Mouse (Mus musculus) midbrain, embryonic 13.5 days (tissue): ENCODE measurements around the gene Fzr1. TPM values are rescaled to one million over a fixed set of nuclear protein-coding genes. Genes with fewer than 3 reads are reported as not detected.

Experiments
- ATAC-seq: fragments of 200-750 bp; cut with Nextera tagmentation; 2 replicates; pipeline ENCODE4 v1.8.0; 2017; ENCODE audit warnings: mild to moderate bottlenecking, moderate TSS enrichment, moderate library complexity
- H3K27ac ChIP-seq: fragments of 300-500 bp; sonication (generic); 2 replicates; pipeline ENCODE4 v1.5.1; 2015; ENCODE audit warnings: inconsistent platforms, mild to moderate bottlenecking, moderate library complexity
- H3K27me3 ChIP-seq: fragments of 300-500 bp; sonication (generic); 2 replicates; pipeline ENCODE4 v1.6.1; 2015; ENCODE audit warnings: mild to moderate bottlenecking, inconsistent platforms
- H3K36me3 ChIP-seq: fragments of 300-500 bp; sonication (generic); 2 replicates; pipeline ENCODE4 v1.6.1; 2015; ENCODE audit warnings: mild to moderate bottlenecking, inconsistent platforms
- H3K4me1 ChIP-seq: fragments of 300-500 bp; sonication (generic); replicated peaks from 2 replicates; pipeline ENCODE4 v1.6.1; 2015; ENCODE audit warnings: inconsistent platforms
- H3K4me2 ChIP-seq: fragments of 300-500 bp; sonication (generic); replicated peaks from 2 replicates; pipeline ENCODE4 v1.6.1; 2015; ENCODE audit warnings: moderate library complexity, mild to moderate bottlenecking, inconsistent platforms
- H3K4me3 ChIP-seq: fragments of 300-500 bp; sonication (generic); replicated peaks from 2 replicates; pipeline ENCODE4 v1.5.1; 2015; ENCODE audit warnings: mild to moderate bottlenecking, inconsistent platforms
- H3K9ac ChIP-seq: fragments of 300-500 bp; sonication (generic); replicated peaks from 2 replicates; pipeline ENCODE4 v1.6.1; 2015; ENCODE audit warnings: mild to moderate bottlenecking, inconsistent platforms
- H3K9me3 ChIP-seq: fragments of 300-500 bp; sonication (generic); 2 replicates; pipeline ENCODE4 v1.6.1; 2016; ENCODE audit warnings: mild to moderate bottlenecking, inconsistent platforms
- WGBS: fragments of 180-500 bp; shearing (Covaris S2); methylation state at CpG from one replicate; pipeline ENCODE4 v1.1.7; 2015; 5-methylcytosine and 5-hydroxymethylcytosine counted together
- polyA plus RNA-seq: library from polyadenylated mRNA; unstranded; fragments of >200 nt; fragmentation: Nextera tagmentation; extraction: Ambion mirVana; gene quantifications from 2 replicates; pipeline ENCODE4 v1.2.1, GENCODE M21; 2015

Gene Fzr1
- polyA plus RNA-seq, 1 experiment from 2014 or later = 133 TPM

DNA sequence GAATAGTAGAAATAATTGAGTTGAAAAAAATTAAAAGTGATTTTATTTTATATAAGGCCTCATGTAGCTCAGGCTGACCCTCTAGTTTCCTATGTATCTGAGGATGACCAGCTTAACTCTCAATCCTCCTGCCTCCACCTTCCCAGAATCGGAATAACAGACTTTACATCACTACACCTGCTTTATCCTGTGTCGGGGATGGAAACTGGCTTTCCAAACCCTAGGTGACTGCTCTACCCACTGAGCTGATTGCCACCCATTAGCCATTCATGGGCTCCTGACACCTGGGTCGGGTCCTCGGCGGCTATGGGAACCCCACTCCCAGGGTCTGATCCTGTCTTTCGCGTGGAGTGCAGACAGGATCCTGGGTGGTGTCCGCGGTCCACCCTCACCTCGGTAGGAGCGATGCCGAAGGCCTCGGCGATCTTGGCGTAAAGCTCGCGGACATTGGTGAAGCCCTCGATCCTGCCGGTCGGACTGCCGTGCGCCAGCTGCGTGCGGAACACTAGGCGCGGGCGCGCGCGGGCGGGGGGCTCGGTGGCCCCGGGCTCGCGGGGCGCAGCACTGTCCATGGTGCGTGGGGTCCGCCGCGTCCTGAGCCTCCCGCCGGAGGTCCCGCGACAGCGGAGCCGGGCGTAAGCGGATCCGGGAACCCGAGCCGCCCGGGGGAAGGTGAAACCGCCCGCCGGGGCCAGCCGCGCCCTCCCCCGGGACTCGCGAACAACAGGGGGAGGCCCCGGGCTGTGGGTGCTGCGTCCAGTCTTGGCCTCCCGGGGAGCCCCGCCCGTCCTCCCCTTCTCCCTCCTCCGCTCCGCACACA is 35.4 kb downstream of the Fzr1 start, which contains the start of gene Gipc3:
Gipc3 (minus strand) TSS at position 581 of the 820 bp plus-strand sequence.
- Histone ChIP-seq H3K9ac (peak within 1 kb of the TSS; percentile 66), H3K27me3 (peaks cover 79% of the 10 kb centered on the region), H3K36me3 (peaks cover 4% of the 10 kb centered on the region; the same call in 1 of the 2 replicates), H3K27ac (no peak within 1 kb of the TSS), H3K4me2 (peak within 1 kb of the TSS; percentile 64), H3K9me3 (no peaks in the 10 kb centered on the region), H3K4me1 (peaks cover 18% of the 10 kb centered on the region), H3K4me3 (peak within 1 kb of the TSS; percentile 42)
- ATAC-seq = 0 out of 2 replicates have a peak, but pooled peaks have one; percentile 7
- WGBS = 4% methylated on average over 63 of the region's 67 CpGs

DNA sequence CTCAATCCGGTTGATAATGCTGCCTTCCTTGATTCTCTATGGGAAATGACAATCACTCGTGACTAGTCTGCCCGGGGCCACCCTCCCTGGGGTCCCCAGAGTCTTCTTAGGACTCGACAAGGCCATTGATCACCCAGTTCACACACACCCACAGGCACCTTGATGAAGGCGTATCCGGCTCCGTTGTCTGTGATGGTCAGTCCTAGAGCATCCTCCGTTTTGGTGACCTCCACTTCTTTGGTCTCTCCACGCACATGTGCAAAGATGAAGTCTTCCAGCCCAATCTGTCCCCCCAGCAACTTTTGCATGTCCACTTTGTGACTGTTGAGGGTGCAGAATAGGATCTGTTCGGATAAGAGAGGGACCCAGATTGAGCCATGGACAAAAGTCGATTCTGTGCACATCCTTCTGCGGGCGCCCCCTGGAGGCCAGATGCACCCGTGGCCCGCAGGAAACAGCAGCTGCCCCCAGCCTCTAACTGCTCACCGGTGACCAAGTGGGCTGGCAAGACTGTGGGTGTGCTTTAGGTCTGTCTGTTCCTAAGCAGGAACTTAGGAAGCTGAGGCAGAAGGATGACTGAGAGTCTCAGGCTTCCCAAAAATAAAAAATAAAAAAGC is 36.9 kb downstream of the Fzr1 start:
- no peak for ATAC-seq
- Histone ChIP-seq H3K36me3 (no peaks in the 10 kb centered on the region), H3K27ac (no peak overlapping the region), H3K4me2 (no peak overlapping the region), H3K9ac (no peak overlapping the region), H3K27me3 (peaks cover 73% of the 10 kb centered on the region), H3K4me1 (peaks cover 10% of the 10 kb centered on the region), H3K9me3 (no peaks in the 10 kb centered on the region), H3K4me3 (no peak overlapping the region)
- WGBS = 31% methylated on average over 16 of the region's 16 CpGs

DNA sequence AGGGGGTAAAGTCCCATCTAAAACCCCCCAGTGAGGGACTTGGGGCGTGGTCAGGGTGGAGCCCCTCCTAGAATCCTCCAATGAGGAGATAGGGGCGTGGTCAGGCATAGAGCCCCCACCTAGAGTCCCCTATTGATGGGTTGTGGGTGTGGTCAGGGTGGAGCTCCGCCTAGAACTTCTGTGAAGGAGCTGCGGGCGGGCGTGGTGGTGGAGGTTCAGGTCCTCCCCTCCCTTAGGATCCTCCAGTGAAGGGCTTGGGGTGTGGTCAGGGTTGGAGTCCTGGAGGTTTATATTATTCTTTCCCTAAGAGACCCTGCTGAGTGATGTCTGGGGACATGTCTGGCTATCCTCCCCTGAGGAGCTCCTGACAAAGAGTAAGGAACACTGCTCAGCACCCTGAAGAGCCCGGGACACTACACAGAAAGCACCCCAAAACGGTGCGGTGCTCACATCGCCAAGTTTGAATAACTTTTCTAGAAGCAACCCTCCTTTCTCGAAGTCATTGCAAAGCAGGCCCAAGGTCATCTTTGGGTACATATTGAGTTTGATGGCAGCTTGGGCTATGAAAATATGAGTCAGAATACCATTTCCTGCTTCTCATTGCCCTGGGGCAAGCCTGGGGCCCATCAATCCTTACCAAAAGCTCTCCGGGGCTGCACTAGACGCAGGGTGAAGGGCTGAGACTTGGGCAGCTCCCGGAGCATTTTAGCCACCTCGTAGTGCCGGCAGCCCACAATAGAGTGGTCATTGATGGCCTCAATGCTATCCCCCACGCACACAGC is 37.6 kb downstream of the Fzr1 start:
- H3K4me2 ChIP-seq = no peak overlapping the region
- no peak overlapping the region for H3K4me3 ChIP-seq
- H3K27ac ChIP-seq = no peak overlapping the region
- no peaks in the 10 kb centered on the region for H3K9me3 ChIP-seq
- ATAC-seq = no peak
- no peak overlapping the region for H3K9ac ChIP-seq
- H3K27me3 ChIP-seq = peaks cover 67% of the 10 kb centered on the region
- 39% methylated on average over 17 of the region's 17 CpGs for WGBS
- no peaks in the 10 kb centered on the region for H3K36me3 ChIP-seq
- H3K4me1 ChIP-seq = peaks cover 9% of the 10 kb centered on the region

DNA sequence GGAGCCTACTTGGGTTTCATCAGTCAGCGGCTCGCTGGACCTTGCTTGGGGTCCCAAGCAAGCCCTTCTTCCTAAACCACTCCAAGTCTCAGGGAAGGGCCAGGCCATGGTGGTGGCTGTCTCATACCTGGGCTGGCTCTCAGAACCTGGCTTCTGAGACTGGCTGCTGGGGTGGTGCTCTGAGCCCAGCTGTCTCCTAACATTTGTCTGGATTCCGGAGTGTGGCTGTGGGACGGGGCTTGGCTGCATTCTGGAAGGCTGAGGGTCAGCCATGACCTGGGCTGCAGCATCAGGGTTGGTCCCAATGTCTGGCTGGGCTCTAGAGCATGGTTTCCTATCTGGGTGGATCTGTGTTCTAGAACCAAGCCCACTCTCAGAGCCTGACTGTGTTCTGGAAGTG is 41.8 kb downstream of the Fzr1 start:
- Histone ChIP-seq H3K4me1 (0 out of 2 replicates have a peak, but pooled peaks cover 4% of the 10 kb centered on the region), H3K27me3 (peaks cover 55% of the 10 kb centered on the region), H3K4me2 (no peak overlapping the region), H3K27ac (no peak overlapping the region), H3K36me3 (no peaks in the 10 kb centered on the region), H3K9me3 (no peaks in the 10 kb centered on the region), H3K4me3 (no peak overlapping the region), H3K9ac (no peak overlapping the region)
- no peak for ATAC-seq
- WGBS = 93% methylated on average over 4 of the region's 4 CpGs

DNA sequence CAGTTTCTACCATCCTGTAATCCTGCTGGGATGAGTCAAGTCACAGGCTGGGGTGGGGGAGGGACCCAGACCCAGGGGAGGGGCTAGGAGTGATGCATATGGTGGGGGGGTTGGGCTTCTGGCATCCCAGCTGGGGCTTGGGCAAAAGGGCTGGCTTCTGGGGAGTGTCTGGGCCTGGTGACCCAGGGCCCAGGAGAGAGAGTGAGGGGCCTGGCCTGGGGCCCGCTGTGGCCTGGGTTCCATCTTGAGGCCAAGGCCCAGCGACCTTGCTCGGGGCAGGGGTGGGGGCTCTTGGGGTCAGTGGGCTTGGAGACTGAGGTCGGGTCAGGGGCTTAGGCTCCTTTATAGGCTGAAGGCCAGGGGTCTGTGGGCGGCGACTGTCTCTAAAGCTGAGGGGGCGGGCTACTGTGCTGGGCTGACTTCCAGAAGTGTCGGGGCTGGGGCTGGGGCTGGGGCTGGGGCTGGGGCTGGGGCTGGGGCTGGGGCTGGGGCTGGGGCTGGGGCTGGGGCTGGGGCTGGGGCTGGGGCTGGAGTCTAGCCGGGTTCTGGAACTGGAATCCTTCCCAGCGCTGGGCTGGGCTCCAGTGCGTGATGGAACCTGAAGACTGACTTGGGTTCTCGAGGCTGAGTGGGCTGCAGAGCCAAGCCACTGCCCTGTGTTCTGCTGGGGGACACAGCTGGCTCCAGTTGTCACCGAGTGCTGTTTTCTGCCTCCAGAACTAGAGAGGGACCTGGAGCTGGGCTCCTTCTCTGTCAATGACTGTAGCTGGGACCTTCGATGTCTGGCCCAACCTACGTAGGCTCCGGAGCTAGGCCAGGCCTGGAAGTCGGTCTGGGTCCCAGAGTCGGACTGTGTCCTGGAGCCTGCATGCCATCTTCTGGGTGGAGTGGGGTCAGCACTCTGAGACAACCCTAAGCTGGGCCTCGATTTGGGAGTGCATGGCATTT is 42.6 kb downstream of the Fzr1 start:
- 0 out of 2 replicates have a peak, but pooled peaks cover 4% of the 10 kb centered on the region for H3K4me1 ChIP-seq
- H3K36me3 ChIP-seq = no peaks in the 10 kb centered on the region
- WGBS = 33% methylated on average over 18 of the region's 19 CpGs
- ATAC-seq = no peak
- H3K4me2 ChIP-seq = no peak overlapping the region
- H3K27ac ChIP-seq = no peak overlapping the region
- H3K27me3 ChIP-seq = peaks cover 50% of the 10 kb centered on the region
- no peaks in the 10 kb centered on the region for H3K9me3 ChIP-seq
- H3K4me3 ChIP-seq = no peak overlapping the region
- H3K9ac ChIP-seq = peak overlapping the region; percentile 46; the same call in 1 of the 2 replicates

DNA sequence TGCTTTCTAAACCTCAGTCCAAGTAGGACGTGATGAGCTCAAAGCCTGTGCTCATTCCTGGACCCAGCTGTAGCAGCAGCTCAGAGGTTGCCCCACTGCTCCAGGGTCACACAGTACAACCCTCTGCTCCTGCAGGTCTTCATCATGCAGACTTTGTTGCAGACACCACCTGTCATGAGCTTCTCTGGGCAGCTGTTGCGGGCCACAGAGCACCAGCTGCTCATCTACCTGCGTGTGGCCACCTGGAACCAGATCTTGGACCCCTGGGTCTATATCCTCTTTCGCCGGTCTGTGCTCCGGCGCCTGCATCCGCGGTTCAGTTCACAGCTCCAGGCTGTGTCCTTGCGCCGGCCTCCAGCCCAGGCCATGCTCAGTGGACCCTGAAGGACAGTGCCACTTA is 44.0 kb downstream of the Fzr1 start:
- peaks cover 52% of the 10 kb centered on the region for H3K27me3 ChIP-seq
- WGBS = 56% methylated on average over 11 of the region's 11 CpGs
- no peak overlapping the region for H3K4me3 ChIP-seq
- H3K36me3 ChIP-seq = no peaks in the 10 kb centered on the region
- no peak overlapping the region for H3K9ac ChIP-seq
- no peak overlapping the region for H3K4me2 ChIP-seq
- H3K9me3 ChIP-seq = no peaks in the 10 kb centered on the region
- H3K4me1 ChIP-seq = 0 out of 2 replicates have a peak, but pooled peaks cover 4% of the 10 kb centered on the region
- H3K27ac ChIP-seq = no peak overlapping the region
- ATAC-seq = no peak

DNA sequence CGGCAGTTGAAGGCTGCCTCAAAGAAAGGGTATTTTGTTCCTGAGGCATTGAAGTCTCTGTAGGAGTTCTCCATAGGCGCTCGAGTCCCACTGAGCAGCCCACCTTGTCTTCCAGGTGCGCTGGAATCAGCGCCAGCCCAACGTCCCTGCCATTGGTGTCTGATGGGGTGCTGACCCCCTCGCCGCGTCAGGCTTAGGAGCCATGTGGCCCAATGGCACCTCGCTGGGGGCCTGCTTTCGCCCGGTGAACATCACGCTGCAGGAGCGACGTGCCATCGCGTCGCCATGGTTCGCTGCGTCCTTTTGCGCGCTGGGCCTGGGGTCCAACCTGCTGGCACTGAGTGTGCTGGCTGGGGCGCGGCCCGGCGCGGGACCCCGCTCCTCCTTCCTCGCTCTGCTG is 46.0 kb downstream of the Fzr1 start:
- Histone ChIP-seq H3K4me3 (no peak overlapping the region), H3K36me3 (peaks cover 8% of the 10 kb centered on the region), H3K4me1 (0 out of 2 replicates have a peak, but pooled peaks cover 4% of the 10 kb centered on the region), H3K4me2 (no peak overlapping the region), H3K27me3 (peaks cover 40% of the 10 kb centered on the region), H3K27ac (no peak overlapping the region), H3K9ac (0 out of 2 replicates have a peak overlapping the region, but pooled peaks have one; percentile 10), H3K9me3 (no peaks in the 10 kb centered on the region)
- WGBS = 10% methylated on average over 29 of the region's 29 CpGs
- ATAC-seq = no peak

DNA sequence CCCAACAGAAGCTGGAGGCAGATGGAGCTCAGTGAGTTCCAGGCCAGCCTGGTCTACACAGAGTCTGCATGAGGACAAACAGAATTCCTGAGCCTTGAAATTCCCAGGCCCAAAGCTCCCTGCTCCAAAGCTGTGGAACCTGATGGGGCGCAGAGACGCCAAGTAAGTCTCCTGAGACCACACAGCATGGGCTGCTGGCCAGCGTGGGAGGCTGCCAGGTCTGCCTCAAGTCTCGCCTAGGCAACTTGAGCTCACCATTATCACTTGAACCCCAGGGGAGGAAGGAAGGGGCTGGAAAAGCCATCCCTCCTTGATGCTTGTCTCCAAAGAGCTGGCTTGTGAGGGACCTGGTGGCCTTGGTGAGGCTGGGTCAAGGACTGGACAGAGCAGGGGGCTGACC is 48.3 kb downstream of the Fzr1 start:
- H3K4me3 ChIP-seq = no peak overlapping the region
- no peak overlapping the region for H3K9ac ChIP-seq
- WGBS = 67% methylated on average over 4 of the region's 4 CpGs
- H3K27me3 ChIP-seq = peaks cover 36% of the 10 kb centered on the region
- no peak overlapping the region for H3K4me2 ChIP-seq
- no peak for ATAC-seq
- H3K36me3 ChIP-seq = peaks cover 31% of the 10 kb centered on the region
- 0 out of 2 replicates have a peak, but pooled peaks cover 4% of the 10 kb centered on the region for H3K4me1 ChIP-seq
- H3K9me3 ChIP-seq = no peaks in the 10 kb centered on the region
- H3K27ac ChIP-seq = no peak overlapping the region

DNA sequence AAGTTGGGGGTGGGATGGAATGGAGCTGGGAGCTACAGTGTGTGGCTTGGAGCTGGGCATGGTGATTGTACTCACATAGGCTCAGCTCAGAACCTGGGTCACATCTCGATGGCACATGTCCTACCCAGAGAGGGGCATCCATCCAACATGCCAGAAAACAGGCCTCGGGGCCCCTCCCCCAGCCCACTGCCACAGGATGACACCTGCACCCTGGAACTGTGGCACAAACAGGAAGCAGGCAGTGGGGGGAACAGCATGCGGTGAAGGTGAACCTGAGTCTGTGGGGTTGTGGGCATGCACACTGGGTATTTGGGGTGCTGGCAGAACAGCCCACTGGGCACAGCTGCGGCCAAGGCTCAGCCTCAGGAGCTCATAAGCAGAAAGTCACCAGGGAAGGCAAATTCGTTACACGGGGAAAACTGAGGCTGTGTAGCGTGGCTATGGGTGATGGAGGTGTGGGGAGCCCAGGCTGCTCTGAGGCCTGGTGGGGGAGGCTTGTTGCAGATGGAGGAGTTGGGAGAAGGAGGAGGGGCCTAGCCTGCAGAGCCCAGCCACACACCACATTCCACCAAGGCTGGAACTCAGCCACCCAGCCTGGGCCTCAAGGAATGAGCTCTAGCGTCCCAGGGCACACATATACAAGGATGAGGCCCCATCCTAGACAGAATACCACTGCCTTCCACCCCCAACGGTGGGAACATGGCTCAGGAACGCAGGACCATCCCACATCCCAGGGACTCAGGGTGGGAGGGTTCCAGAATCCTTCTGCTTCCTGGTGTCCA is 48.9 kb downstream of the Fzr1 start:
- Histone ChIP-seq H3K4me3 (no peak overlapping the region), H3K27me3 (peaks cover 31% of the 10 kb centered on the region), H3K4me1 (0 out of 2 replicates have a peak, but pooled peaks cover 4% of the 10 kb centered on the region), H3K27ac (no peak overlapping the region), H3K9ac (no peak overlapping the region), H3K9me3 (no peaks in the 10 kb centered on the region), H3K4me2 (no peak overlapping the region), H3K36me3 (peaks cover 37% of the 10 kb centered on the region)
- 79% methylated on average over 10 of the region's 10 CpGs for WGBS
- ATAC-seq = no peak

DNA sequence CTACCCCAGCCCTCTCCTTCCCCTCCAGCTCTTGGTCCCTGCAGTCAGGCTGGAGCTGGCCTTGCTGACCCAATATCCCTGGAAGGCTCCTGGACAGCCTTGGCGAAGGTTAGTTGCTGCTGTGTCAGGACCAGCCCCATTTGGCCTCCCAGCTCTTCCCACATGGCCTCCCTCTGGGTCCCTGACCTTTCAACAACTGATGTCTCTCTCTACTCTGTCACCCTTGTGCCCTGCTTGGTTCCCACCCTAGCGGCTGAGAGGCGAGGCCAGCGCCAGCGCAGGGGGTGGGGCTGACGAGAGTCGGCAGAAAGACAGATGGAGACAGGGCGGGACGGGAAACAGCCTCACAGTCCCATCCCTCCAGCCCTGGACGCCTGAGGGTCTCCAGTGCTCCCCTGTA is 49.9 kb downstream of the Fzr1 start, which contains the start of gene Tbxa2r:
Tbxa2r (plus strand) TSS at position 346 of the 400 bp plus-strand sequence.
- no peak for ATAC-seq
- H3K27ac ChIP-seq = no peak within 1 kb of the TSS
- 0 out of 2 replicates have a peak within 1 kb of the TSS, but pooled peaks have one; percentile 10 for H3K9ac ChIP-seq

More for the DNA sequence above, 49.9 kb downstream of the Fzr1 start, which contains the start of gene Tbxa2r:
- H3K27me3 ChIP-seq = peaks cover 25% of the 10 kb centered on the region
- no peak within 1 kb of the TSS for H3K4me2 ChIP-seq
- 0 out of 2 replicates have a peak, but pooled peaks cover 4% of the 10 kb centered on the region for H3K4me1 ChIP-seq
- H3K4me3 ChIP-seq = no peak within 1 kb of the TSS
- WGBS = 15% methylated on average over 10 of the region's 10 CpGs
- H3K9me3 ChIP-seq = no peaks in the 10 kb centered on the region
- peaks cover 47% of the 10 kb centered on the region for H3K36me3 ChIP-seq
